In the genomic region with DNA sequence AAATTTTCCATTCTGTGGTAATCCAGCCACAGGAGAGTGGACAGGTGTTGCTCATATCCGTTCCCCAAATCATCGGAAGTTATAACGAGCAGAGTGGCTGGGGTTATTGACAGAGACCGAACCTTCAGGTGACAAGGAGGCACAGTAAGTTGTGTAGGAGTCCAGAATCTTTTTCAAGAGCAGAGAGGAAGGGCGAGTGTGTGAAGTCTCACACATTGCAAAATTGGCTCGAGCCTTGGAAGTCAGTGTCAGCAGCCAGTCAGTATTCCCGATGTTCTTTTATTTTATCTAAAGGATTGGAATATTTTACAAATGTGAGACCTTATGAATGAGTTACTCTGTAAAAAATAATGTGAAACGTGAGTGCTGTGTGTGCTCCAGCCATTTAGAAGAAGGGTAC, we compare ENCODE assay signal across 18 mouse cellular contexts.
A peak's percentile ranks its signal among the peaks of the same experiment; 100 is the strongest.
DNase-seq lines count a peak whose midpoint lies in the region; ATAC-seq and TF ChIP-seq lines count a peak whose summit lies in the region.
"Had no signal": no experiment of that assay in that cellular context is flagged by ENCODE, and none has a peak within 500 bp of the region (broad histone marks: within the 10 kb centered on the region; RNA-seq: fewer than 3 reads in every experiment).

No protein-coding gene starts in this region.

- TF ChIP-seq CTCF in left cerebral cortex, adult 2 months (IDR thresholded peaks at IDR 0.05), result no peak

- H3K9ac ChIP-seq in heart, embryonic 12.5 days, result no peak overlapping the region
- H3K9ac ChIP-seq: embryonic facial prominence, embryonic 12.5 days; forebrain, embryonic 13.5 days; forebrain, embryonic 15.5 days; forebrain, postnatal 0 days had no signal

- H3K27ac ChIP-seq in heart, embryonic 12.5 days (ENCODE audit: poor library complexity, severe bottlenecking), result no peak overlapping the region
- H3K27ac ChIP-seq in left cerebral cortex, adult 2 months, result peak overlapping the region; percentile 37
- H3K27ac ChIP-seq: embryonic facial prominence, embryonic 10.5 days; embryonic facial prominence, embryonic 12.5 days; forebrain, embryonic 13.5 days; forebrain, embryonic 15.5 days had no signal

- DNase-seq in heart, adult 11 months, result peak; percentile 64
- DNase-seq in left cerebral cortex, adult 2 months (ENCODE audit: extremely low spot score in 1 of 2, low spot score in 2 of 2), result no peak
- no peak for DNase-seq in left cerebral cortex, adult 11 months (ENCODE audit: low spot score)
- no peak for DNase-seq in left cerebral cortex, adult 8-10 months (ENCODE audit: low spot score in 2 of 2)
- DNase-seq: adrenal gland, adult 2 months; adrenal gland, postnatal 10 days; adrenal gland, postnatal 25 days; cerebellum, adult 11-12 months; cerebellum, adult 2 months; cerebellum, adult 9-10 months; cerebellum, postnatal 10 days; cerebellum, postnatal 25 days; forebrain, postnatal 0 days had no signal

- no peaks in the 10 kb centered on the region for H3K9me3 ChIP-seq in heart, embryonic 12.5 days (replicated peaks)
- H3K9me3 ChIP-seq: embryonic facial prominence, embryonic 10.5 days; embryonic facial prominence, embryonic 12.5 days; forebrain, embryonic 13.5 days; forebrain, embryonic 15.5 days had no signal

- no peaks in the 10 kb centered on the region for H3K36me3 ChIP-seq in heart, embryonic 12.5 days
- H3K36me3 ChIP-seq: embryonic facial prominence, embryonic 10.5 days; embryonic facial prominence, embryonic 12.5 days; forebrain, embryonic 15.5 days had no signal

- no peak for ATAC-seq in heart, embryonic 12.5 days (ENCODE audit: insufficient number of reproducible peaks, low FRiP score)
- ATAC-seq: forebrain, embryonic 13.5 days; forebrain, embryonic 15.5 days; forebrain, postnatal 0 days had no signal

- intact Hi-C loops in left cerebral cortex, adult 2 months (cut with DNase I), result no loop called here

- 69% methylated on average over 8 of the region's 8 CpGs for WGBS in heart, embryonic 12.5 days

- H3K4me2 ChIP-seq in heart, embryonic 12.5 days, result no peak overlapping the region
- H3K4me2 ChIP-seq: embryonic facial prominence, embryonic 12.5 days; forebrain, embryonic 13.5 days; forebrain, embryonic 15.5 days had no signal

- H3K4me3 ChIP-seq in heart, embryonic 12.5 days, result no peak overlapping the region
- H3K4me3 ChIP-seq in left cerebral cortex, adult 2 months, result no peak overlapping the region
- H3K4me3 ChIP-seq: embryonic facial prominence, embryonic 10.5 days; embryonic facial prominence, embryonic 12.5 days; forebrain, embryonic 13.5 days; forebrain, embryonic 15.5 days had no signal

- H3K4me1 ChIP-seq in heart, embryonic 12.5 days (replicated peaks), result peaks cover 3% of the 10 kb centered on the region; the same call in 1 of the 2 replicates
- H3K4me1 ChIP-seq: embryonic facial prominence, embryonic 10.5 days; embryonic facial prominence, embryonic 12.5 days had no signal

- H3K27me3 ChIP-seq in heart, embryonic 12.5 days (replicated peaks), result no peaks in the 10 kb centered on the region; the same call in 1 of the 2 replicates
- H3K27me3 ChIP-seq: embryonic facial prominence, embryonic 12.5 days; forebrain, embryonic 13.5 days; forebrain, embryonic 15.5 days had no signal
